Mouse (Mus musculus): ENCODE data around the gene Zfp13. TPM values are rescaled to one million over a fixed set of nuclear protein-coding genes. Genes with fewer than 3 reads are reported as not detected.

The Zfp13 gene
- polyA plus RNA-seq, 1 experiment from 2014 or later, result 0.60 TPM

DNA sequence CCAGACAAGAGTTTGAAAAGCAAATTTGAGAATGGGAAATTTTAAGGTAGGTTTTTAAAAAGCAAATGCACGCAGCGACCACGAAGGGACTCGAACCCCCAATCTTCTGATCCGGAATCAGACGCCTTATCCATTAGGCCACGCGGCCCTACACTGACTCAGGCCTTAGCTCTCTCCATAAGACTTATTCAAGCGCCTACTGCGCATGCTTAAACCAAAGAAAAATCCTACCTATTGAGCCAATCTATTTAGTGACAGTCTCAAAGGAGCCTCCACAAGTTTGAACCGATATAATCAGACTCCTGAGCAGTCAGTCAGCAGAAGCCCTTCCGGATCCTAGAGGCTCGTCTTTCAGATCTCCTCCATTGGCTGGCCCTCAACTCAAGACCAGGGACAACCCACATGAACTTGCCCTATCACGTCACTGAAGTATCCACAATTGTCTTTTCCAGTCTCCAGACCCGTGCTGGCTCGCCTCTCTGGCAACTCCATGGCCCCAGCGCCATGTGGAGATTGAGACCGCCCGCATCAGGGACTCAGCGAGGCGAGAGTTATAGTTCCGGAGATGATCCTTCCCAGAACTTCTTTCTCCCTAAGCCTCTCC is 49.0 kb downstream of the Zfp13 start:
- H3K4me3 ChIP-seq (ENCODE audit: inconsistent target), result peak overlapping the region; percentile 74
- WGBS (ENCODE audit: missing documents), result under 1% methylated on average over 22 of the region's 22 CpGs
- no peaks in the 10 kb centered on the region for H3K36me3 ChIP-seq (ENCODE audit: inconsistent target)
- H3K79me2 ChIP-seq (ENCODE audit: inconsistent target), result no peaks in the 10 kb centered on the region
- peak overlapping the region; percentile 42 for H3K27ac ChIP-seq

DNA sequence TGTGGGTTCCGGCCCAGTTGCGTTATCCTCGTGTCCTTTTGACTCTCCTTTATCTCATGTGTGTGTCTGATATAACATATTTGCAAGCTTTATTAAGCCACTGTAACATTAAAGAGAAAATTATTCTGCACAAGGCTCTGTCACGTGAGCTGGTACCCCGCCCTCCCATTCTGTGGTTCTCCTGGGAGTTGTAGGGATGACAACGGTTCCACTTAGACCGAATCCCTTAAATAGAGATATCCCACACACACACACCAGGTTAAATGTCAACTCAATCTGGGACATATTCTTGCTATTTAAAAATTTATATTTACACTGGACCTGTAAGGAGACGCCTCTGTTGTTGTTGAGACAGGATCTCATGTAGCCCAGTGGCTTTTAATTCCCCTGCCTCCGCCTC is 49.8 kb downstream of the Zfp13 start:
- H3K27ac ChIP-seq, result no peak overlapping the region
- peak overlapping the region; percentile 74 for H3K4me3 ChIP-seq (ENCODE audit: inconsistent target)
- H3K36me3 ChIP-seq (ENCODE audit: inconsistent target), result no peaks in the 10 kb centered on the region
- no peaks in the 10 kb centered on the region for H3K79me2 ChIP-seq (ENCODE audit: inconsistent target)
- WGBS (ENCODE audit: missing documents), result 12% methylated on average over 9 of the region's 9 CpGs

DNA sequence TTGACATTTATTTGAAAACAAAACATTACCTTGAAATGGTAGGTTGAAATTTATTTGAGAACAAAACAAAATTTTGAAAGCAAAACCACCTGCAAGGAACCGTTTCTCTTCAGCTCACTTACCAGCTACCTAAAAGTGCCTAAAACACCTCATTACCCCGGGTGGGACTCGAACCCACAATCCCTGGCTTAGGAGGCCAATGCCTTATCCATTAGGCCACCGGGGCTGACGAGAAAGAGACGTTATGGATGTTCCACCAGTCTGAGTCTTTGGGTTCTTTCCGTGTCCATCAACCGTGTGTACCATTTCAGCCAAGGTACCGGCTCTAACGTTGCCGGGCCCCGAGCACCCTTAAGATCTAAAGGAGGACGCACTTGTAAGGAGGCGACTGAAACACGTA is 50.7 kb downstream of the Zfp13 start:
- WGBS (ENCODE audit: missing documents), result under 1% methylated on average over 15 of the region's 15 CpGs
- no peak overlapping the region for H3K27ac ChIP-seq
- no peaks in the 10 kb centered on the region for H3K79me2 ChIP-seq (ENCODE audit: inconsistent target)
- no peaks in the 10 kb centered on the region for H3K36me3 ChIP-seq (ENCODE audit: inconsistent target)
- peak overlapping the region; percentile 74 for H3K4me3 ChIP-seq (ENCODE audit: inconsistent target)

DNA sequence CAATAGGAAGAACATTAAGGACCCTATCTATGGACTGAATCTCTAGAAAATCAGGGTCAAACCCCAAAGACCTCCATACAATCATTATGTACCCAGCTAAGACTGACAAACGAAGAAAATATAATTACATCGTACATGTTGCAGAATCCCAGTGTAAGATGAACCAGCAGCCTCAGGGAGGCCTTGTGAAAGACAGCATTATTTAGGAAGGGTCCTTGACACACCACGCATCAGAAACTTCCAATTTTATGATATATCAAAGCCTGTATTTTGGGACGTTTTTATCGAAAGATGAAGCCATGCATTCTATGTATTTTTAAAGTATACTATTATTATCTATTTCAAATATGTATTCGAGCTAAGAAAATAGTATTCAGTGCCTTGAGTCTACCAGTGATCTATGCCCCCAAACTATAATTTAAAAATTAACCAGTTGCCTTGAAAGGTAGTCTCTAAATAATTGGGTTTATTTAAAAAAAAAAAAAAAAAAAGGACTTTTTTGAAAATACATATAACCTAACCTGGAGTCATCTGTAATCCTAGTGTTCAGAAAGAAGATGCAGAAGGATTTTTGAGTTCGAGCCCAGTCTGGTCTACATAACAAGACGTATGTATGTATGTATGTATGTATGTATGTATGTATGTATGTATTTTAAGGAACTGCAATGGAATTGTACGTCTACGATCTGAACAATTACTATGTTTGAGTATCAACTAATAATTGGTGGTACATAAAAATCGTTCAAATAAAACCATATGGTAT is 51.4 kb downstream of the Zfp13 start:
- no peaks in the 10 kb centered on the region for H3K79me2 ChIP-seq (ENCODE audit: inconsistent target)
- WGBS (ENCODE audit: missing documents), result 73% methylated on average over 11 of the region's 11 CpGs
- no peak overlapping the region for H3K27ac ChIP-seq
- H3K4me3 ChIP-seq (ENCODE audit: inconsistent target), result peak overlapping the region; percentile 98; the same call in 1 of the 2 replicates
- no peaks in the 10 kb centered on the region for H3K36me3 ChIP-seq (ENCODE audit: inconsistent target)

DNA sequence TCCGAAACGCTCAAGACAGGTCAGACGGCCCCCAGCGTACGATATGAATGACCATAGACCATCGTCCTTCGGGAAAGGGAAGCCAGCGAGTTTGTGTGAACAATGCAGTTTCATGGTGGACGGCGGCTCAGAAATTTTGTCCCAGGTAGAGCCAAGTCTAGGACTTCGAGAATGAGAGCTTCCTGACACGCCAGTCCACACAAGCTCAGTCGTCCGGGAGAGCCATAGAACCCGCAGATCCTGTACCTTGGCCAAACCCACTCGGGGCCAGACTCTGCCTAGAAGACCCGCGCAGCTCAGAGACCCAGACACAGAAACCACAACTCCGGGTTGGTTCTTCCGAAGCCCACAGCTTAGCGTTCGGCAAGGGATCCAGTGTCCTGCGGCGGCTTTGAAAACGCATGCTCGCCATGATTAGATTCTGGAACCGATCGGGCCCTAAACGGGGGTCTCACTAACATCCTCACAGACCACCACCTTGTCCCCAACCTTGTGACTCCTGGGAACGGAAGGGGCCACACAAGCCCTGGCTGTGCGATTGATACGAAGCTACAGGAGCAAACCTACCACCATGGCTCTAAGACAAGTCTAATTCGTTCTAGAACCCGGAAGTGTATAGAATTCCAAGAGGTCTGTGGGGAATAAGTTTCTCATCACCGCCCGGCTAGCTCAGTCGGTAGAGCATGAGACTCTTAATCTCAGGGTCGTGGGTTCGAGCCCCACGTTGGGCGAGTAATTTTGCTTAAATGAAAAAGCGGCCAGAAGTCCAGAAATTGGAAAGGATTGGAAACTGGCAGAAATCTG is 52.4 kb downstream of the Zfp13 start:
- no peaks in the 10 kb centered on the region for H3K79me2 ChIP-seq (ENCODE audit: inconsistent target)
- no peaks in the 10 kb centered on the region for H3K36me3 ChIP-seq (ENCODE audit: inconsistent target)
- H3K27ac ChIP-seq, result peak overlapping the region; percentile 75
- WGBS (ENCODE audit: missing documents), result under 1% methylated on average over 42 of the region's 42 CpGs
- peak overlapping the region; percentile 98 for H3K4me3 ChIP-seq (ENCODE audit: inconsistent target)

DNA sequence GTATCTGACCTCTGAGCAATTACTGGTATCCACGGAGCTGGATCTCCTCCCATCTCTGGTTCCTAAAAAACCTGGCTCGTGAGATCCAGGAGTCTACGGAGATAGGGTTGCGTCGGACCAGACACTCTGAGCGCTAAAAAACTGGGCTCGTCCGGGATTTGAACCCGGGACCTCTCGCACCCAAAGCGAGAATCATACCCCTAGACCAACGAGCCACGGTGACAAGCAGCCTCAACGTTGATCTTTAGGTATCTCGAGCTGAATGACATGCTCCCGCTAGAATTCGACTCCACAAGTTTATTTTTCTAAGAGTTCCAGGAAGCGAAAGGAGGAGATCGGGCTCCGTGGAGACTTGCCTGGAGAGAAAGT is 53.0 kb downstream of the Zfp13 start:
- Histone ChIP-seq H3K36me3 (ENCODE audit: inconsistent target) (no peaks in the 10 kb centered on the region), H3K79me2 (ENCODE audit: inconsistent target) (no peaks in the 10 kb centered on the region), H3K27ac (peak overlapping the region; percentile 75), H3K4me3 (ENCODE audit: inconsistent target) (peak overlapping the region; percentile 98)
- WGBS (ENCODE audit: missing documents), result 3% methylated on average over 20 of the region's 20 CpGs

DNA sequence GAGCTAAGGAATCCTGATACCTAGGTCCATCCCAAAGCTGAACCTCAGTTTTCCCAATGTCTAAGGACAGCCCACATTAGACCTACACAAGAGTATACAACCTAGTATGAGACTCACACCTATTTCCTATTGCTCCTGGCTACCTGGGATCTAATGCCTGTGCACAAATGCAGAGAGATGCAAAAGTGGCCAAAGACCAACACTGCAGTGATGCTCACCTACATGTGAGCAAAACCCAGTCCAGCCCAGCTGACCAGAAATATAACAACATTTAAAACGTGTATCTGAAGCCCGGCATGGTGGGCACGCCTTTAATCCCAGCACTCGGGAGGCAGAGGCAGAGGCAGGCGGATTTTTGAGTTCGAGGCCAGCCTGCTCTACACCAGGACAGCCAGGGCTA is 53.4 kb downstream of the Zfp13 start:
- Histone ChIP-seq H3K36me3 (ENCODE audit: inconsistent target) (no peaks in the 10 kb centered on the region), H3K79me2 (ENCODE audit: inconsistent target) (no peaks in the 10 kb centered on the region), H3K4me3 (ENCODE audit: inconsistent target) (peak overlapping the region; percentile 98; the same call in 1 of the 2 replicates), H3K27ac (no peak overlapping the region)
- 61% methylated on average over 6 of the region's 6 CpGs for WGBS (ENCODE audit: missing documents)

DNA sequence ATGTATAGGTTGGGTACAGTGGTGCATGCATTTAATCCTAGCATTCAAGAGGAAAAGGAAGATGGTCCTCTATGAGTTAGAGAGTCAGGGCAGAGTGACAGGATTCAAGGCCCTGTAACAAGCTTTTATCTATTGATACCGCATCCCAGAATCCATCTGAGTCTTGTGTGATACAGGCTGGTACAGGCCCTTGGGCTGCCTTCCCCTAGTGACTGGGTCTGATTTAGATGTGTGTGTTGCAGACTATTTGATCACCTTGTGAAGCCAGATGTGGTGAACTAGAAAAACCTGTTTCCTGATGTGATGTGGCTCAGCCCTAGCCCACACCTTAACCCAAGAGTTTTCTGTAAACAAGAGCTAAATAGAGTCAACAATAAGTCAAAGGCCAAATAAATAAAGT is 54.5 kb downstream of the Zfp13 start:
- H3K4me3 ChIP-seq (ENCODE audit: inconsistent target), result no peak overlapping the region
- no peaks in the 10 kb centered on the region for H3K79me2 ChIP-seq (ENCODE audit: inconsistent target)
- WGBS (ENCODE audit: missing documents), result 100% methylated on average over 1 of the region's 1 CpGs
- no peak overlapping the region for H3K27ac ChIP-seq
- H3K36me3 ChIP-seq (ENCODE audit: inconsistent target), result no peaks in the 10 kb centered on the region

DNA sequence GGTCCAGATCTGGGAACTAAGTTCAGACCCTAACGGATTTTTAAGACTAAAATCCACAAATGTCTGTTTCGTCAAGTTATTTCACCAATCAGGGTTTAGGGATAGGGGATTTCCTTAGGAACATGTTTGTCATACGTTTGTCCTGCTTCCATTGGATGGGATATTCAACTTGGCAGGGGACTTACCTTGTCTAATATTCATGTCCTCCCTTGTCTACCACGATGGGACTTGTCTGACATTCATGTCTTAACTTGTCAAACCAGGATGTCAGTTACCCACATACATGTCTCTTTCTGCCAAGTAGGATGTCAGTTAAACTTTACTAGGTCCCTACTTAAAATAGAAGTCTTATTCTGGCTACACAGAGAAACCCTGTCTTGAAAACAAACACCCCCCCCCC is 55.3 kb downstream of the Zfp13 start:
- no peaks in the 10 kb centered on the region for H3K79me2 ChIP-seq (ENCODE audit: inconsistent target)
- no peak overlapping the region for H3K27ac ChIP-seq
- 74% methylated on average over 4 of the region's 4 CpGs for WGBS (ENCODE audit: missing documents)
- no peaks in the 10 kb centered on the region for H3K36me3 ChIP-seq (ENCODE audit: inconsistent target)
- H3K4me3 ChIP-seq (ENCODE audit: inconsistent target), result no peak overlapping the region

DNA sequence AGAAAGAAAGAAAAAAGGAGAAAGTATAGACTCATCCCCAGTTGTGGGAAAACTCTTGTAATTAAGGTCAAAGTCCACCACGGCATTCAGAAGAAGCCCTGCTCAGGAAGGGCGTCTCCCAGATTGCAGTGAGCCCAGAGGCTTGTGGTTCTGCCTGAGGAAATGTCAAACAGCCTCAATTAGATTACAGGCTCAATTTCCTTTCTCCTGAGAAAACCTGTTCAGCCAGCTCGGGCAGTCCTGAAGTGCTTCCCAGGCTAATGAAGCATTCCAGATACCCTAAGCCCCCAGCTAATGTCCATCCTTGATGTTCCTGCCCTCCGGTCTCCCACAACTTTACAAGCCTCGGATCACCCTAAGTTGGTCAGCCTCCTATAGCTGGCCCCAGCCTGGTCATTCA is 56.0 kb downstream of the Zfp13 start:
- 41% methylated on average over 5 of the region's 5 CpGs for WGBS (ENCODE audit: missing documents)
- H3K79me2 ChIP-seq (ENCODE audit: inconsistent target), result no peaks in the 10 kb centered on the region
- no peak overlapping the region for H3K4me3 ChIP-seq (ENCODE audit: inconsistent target)
- H3K36me3 ChIP-seq (ENCODE audit: inconsistent target), result no peaks in the 10 kb centered on the region
- no peak overlapping the region for H3K27ac ChIP-seq

DNA sequence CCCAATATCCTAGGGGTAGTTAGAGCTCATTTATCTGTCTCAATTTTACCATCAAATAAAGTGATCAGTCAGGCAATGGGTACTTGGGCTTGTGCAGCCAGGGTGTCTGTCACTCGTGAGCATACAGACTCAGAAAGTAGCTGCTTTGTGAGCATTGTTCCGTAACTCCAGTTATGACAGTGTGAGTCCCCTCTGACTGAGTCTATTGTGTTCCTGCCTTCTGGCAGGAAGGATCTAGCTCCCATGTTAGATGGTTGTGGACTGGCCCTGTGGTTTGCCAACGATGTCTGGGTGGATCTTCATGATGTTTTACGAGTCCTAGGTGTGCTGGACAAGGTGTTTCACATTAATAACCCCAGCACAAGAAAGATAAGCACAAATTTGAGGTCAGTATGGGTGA is 56.5 kb downstream of the Zfp13 start:
- H3K4me3 ChIP-seq (ENCODE audit: inconsistent target), result no peak overlapping the region
- no peak overlapping the region for H3K27ac ChIP-seq
- WGBS (ENCODE audit: missing documents), result 62% methylated on average over 4 of the region's 4 CpGs
- H3K36me3 ChIP-seq (ENCODE audit: inconsistent target), result no peaks in the 10 kb centered on the region
- no peaks in the 10 kb centered on the region for H3K79me2 ChIP-seq (ENCODE audit: inconsistent target)

DNA sequence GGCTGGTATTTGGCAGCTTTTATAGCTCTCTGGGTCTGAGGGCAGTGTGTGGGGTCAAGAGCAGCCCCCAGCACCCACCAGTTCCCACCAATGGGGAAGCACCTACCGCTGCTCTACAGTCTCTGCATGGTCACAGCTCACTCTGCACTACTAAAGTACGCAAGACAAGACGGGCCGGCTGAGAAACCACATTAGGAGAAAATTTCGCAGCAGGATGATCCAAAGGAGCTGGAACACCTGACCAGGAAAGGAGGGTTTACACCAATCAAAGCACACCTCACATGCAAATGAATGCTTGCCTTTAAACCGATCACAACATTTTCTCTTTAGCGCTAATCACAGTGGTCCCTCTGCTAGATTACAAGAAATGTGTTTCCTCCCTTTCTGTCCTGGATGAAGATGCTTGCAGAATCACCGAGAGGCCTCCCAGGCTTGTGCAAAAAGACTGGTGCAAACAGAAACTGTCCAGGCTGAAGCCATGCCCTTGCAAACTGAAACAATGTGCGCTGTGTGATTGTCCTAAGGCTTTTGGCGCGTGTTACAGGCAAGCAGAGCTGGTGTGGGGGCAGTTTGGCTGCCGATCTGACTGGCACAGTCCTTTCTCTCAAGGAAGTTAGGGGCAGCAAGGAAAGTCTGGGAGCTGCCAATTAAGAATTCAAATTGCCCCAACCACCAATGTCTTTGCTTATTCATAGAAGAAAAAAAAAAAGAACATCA is 57.1 kb downstream of the Zfp13 start:
- no peak overlapping the region for H3K4me3 ChIP-seq (ENCODE audit: inconsistent target)
- H3K27ac ChIP-seq, result no peak overlapping the region
- no peaks in the 10 kb centered on the region for H3K36me3 ChIP-seq (ENCODE audit: inconsistent target)
- 32% methylated on average over 12 of the region's 12 CpGs for WGBS (ENCODE audit: missing documents)
- no peaks in the 10 kb centered on the region for H3K79me2 ChIP-seq (ENCODE audit: inconsistent target)

DNA sequence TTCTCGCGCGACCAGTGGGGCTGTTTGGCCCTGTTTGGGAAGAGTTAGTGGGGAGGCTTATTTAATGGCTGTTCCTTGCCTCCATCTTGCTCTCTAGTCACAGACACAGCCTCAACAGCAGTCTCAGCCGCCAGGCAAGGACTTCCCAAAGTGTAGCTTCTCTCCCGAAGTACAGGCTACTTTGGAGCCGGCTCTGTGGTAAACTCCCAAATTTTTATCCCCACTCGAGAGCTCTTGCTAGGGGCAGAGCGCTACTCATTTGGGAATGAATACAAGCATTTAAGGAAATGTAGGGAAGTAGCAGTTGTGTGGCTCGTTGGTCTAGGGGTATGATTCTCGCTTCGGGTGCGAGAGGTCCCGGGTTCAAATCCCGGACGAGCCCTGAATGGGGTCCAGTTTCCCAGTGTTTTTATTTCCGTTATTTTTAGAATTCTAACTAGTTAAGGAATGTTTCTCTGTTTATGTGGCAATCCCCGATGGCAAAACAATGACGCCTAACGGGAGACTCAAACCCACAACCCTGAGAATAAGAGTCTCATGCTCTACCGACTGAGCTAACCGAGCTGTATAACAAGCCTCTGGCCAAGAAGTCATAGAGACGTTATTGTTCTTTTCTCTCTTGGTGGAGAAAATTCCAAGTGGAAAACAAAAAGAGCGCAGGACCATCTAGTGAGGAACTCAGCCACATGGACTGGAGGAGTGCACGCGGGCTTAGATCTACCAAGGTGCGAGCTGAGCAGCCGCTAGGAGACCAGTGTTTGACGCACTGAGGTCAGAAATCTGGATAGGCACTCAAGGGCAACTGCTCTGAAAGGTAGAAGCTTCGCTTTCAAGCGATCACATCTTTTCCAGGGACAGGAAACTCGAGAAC is 58.4 kb downstream of the Zfp13 start:
- H3K79me2 ChIP-seq (ENCODE audit: inconsistent target), result no peaks in the 10 kb centered on the region
- no peak overlapping the region for H3K4me3 ChIP-seq (ENCODE audit: inconsistent target)
- WGBS (ENCODE audit: missing documents), result 72% methylated on average over 31 of the region's 31 CpGs
- no peaks in the 10 kb centered on the region for H3K36me3 ChIP-seq (ENCODE audit: inconsistent target)
- no peak overlapping the region for H3K27ac ChIP-seq

DNA sequence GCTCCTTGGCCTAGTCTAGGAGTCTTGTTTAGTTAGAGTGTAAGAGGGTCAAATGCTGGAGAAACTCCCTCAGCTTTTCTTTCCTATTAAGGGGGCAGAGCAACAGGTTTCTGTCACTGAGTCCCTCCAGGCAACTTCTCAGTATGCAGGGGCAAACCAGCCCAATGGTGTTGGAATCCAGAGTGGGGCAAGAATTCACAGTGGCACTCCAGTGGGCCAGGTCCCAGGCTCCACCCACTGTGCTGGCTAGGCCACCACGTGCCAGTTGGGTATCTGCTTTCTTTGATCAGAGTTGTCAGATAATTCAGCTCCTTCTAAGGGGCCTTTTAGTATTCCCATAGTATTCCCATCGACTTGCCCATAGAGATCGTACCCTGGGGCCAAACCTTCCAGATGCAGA is 59.2 kb downstream of the Zfp13 start:
- no peak overlapping the region for H3K4me3 ChIP-seq (ENCODE audit: inconsistent target)
- no peaks in the 10 kb centered on the region for H3K36me3 ChIP-seq (ENCODE audit: inconsistent target)
- 78% methylated on average over 3 of the region's 3 CpGs for WGBS (ENCODE audit: missing documents)
- no peak overlapping the region for H3K27ac ChIP-seq
- no peaks in the 10 kb centered on the region for H3K79me2 ChIP-seq (ENCODE audit: inconsistent target)
